Mouse (Mus musculus): ENCODE data around the gene Zfp354c. TPM values are rescaled to one million over a fixed set of nuclear protein-coding genes. Genes with fewer than 3 reads are reported as not detected.

Zfp354c gene
- 0.10 TPM in 1 of 2 replicates, not detected in the other for polyA plus RNA-seq (2012; ENCODE audit: low replicate concordance)

GRCm38 (mm10) chr11:50827010-50827953 lies at the start of gene Zfp354c:
TSS of gene Zfp354c (minus strand) at chr11:50827724.

GRCm38 (mm10) chr11:50850177-50850735 lies 22.7 kb upstream of the Zfp354c start, which contains the start of gene Grm6:
TSS of gene Grm6 (plus strand) at chr11:50850685.

GRCm38 (mm10) chr11:50841023-50841735 lies 13.7 kb upstream of the Zfp354c start, which contains the start of gene Zfp879:
TSS of gene Zfp879 (minus strand) at chr11:50841552.

Other genes starting within 250 kb of the Zfp354c start
- gene Adamts2, start 225.6 kb downstream of the Zfp354c start, polyA plus RNA-seq (2012; ENCODE audit: low replicate concordance): 0.20 and 0.44 TPM in 2 replicates
- 0.16 TPM in 1 of 2 replicates, not detected in the other for gene Zfp879, start 13.8 kb upstream of the Zfp354c start, polyA plus RNA-seq (2012; ENCODE audit: low replicate concordance)
- gene Grm6, start 23.0 kb upstream of the Zfp354c start, polyA plus RNA-seq (2012; ENCODE audit: low replicate concordance): 0.28 and 0.30 TPM in 2 replicates
- gene Zfp454, start 59.9 kb upstream of the Zfp354c start, polyA plus RNA-seq (2012; ENCODE audit: low replicate concordance): not detected in 2 replicates
- gene Zfp2, start 88.4 kb upstream of the Zfp354c start, polyA plus RNA-seq (2012; ENCODE audit: low replicate concordance): not detected in 2 replicates
- not detected in 2 replicates for gene Zfp354b, start 103.9 kb upstream of the Zfp354c start, polyA plus RNA-seq (2012; ENCODE audit: low replicate concordance)
- not detected in 2 replicates for gene 4933414I15Rik, start 116.0 kb upstream of the Zfp354c start, polyA plus RNA-seq (2012; ENCODE audit: low replicate concordance)
- not detected in 2 replicates for gene Prop1, start 126.0 kb upstream of the Zfp354c start, polyA plus RNA-seq (2012; ENCODE audit: low replicate concordance)
- gene Olfr1378, start 138.8 kb upstream of the Zfp354c start, polyA plus RNA-seq (2012; ENCODE audit: low replicate concordance): not detected in 2 replicates
- gene Olfr1377, start 154.2 kb upstream of the Zfp354c start, polyA plus RNA-seq (2012; ENCODE audit: low replicate concordance): not detected in 2 replicates
- not detected in 2 replicates for gene Olfr51, start 175.9 kb upstream of the Zfp354c start, polyA plus RNA-seq (2012; ENCODE audit: low replicate concordance)
- not detected in 2 replicates for gene Olfr54, start 186.5 kb upstream of the Zfp354c start, polyA plus RNA-seq (2012; ENCODE audit: low replicate concordance)
- not detected in 2 replicates for gene Olfr1375, start 220.4 kb upstream of the Zfp354c start, polyA plus RNA-seq (2012; ENCODE audit: low replicate concordance)
- not detected in 2 replicates for gene Zfp354a, start 231.5 kb upstream of the Zfp354c start, polyA plus RNA-seq (2012; ENCODE audit: low replicate concordance)